Mouse (Mus musculus) megakaryocyte, embryonic 14.5 days (primary cell): ENCODE data around the gene Mthfd1l.
"Not testable (repeated sequence)": the region's sequence is repeated elsewhere in the genome, so short reads cannot be mapped to it uniquely, and the experiment has no call there.

Experiments used
- FLI1 ChIP-seq: IDR thresholded peaks from 2 replicates; pipeline ENCODE4 v1.6.1; 2012; ENCODE audit warnings: low read length, inconsistent platforms, mixed read lengths
- GATA1 ChIP-seq: IDR thresholded peaks from 3 replicates; pipeline ENCODE4 v1.6.1; 2012; ENCODE audit warnings: mixed read lengths, low read length, inconsistent platforms, borderline replicate concordance

- TF ChIP-seq GATA1, FLI1: not testable (repeated sequence)
Observed at GRCm38 (mm10) chr10:4203651-4204050, 230.7 kb downstream of the Mthfd1l start.
